Mouse (Mus musculus): ENCODE data around the gene Dld. TPM values are rescaled to one million over a fixed set of nuclear protein-coding genes. Genes with fewer than 3 reads are reported as not detected.

Gene Dld
- polyA plus RNA-seq, 1 experiment from 2014 or later = 126 TPM

- 84% methylated on average over 7 of the region's 7 CpGs for WGBS
- ATAC-seq (replicated peaks) = no peak
- no peaks in the 10 kb centered on the region for H3K9me3 ChIP-seq
Observed at GRCm38 (mm10) chr12:31317670-31318408, 33.4 kb downstream of the Dld start.

GRCm38 (mm10) chr12:31315961-31316360 lies 35.3 kb downstream of the Dld start:
- WGBS = 72% methylated on average over 6 of the region's 6 CpGs
- H3K9me3 ChIP-seq = no peaks in the 10 kb centered on the region
- no peak overlapping the region for H3K27ac ChIP-seq (replicated peaks)
- H3K4me1 ChIP-seq = peaks cover 8% of the 10 kb centered on the region
- no peak overlapping the region for H3K9ac ChIP-seq (replicated peaks)
- no peak overlapping the region for H3K4me3 ChIP-seq
- H3K4me2 ChIP-seq (replicated peaks) = no peak overlapping the region
- ATAC-seq (replicated peaks) = no peak
- peaks cover 7% of the 10 kb centered on the region for H3K36me3 ChIP-seq
- no peaks in the 10 kb centered on the region for H3K27me3 ChIP-seq

More at GRCm38 (mm10) chr12:31317670-31318408, 33.4 kb downstream of the Dld start:
- Histone ChIP-seq H3K27ac (replicated peaks) (no peak overlapping the region), H3K4me3 (no peak overlapping the region), H3K36me3 (peaks cover 7% of the 10 kb centered on the region), H3K4me1 (peaks cover 8% of the 10 kb centered on the region), H3K9ac (replicated peaks) (no peak overlapping the region), H3K4me2 (replicated peaks) (no peak overlapping the region), H3K27me3 (no peaks in the 10 kb centered on the region)

GRCm38 (mm10) chr12:31314310-31314709 lies 36.9 kb downstream of the Dld start:
- no peaks in the 10 kb centered on the region for H3K27me3 ChIP-seq
- H3K9ac ChIP-seq (replicated peaks) = no peak overlapping the region
- H3K4me3 ChIP-seq = no peak overlapping the region
- H3K36me3 ChIP-seq = peaks cover 7% of the 10 kb centered on the region
- H3K27ac ChIP-seq (replicated peaks) = no peak overlapping the region
- WGBS = 97% methylated on average over 7 of the region's 7 CpGs
- peaks cover 8% of the 10 kb centered on the region for H3K4me1 ChIP-seq
- no peaks in the 10 kb centered on the region for H3K9me3 ChIP-seq
- H3K4me2 ChIP-seq (replicated peaks) = no peak overlapping the region
- ATAC-seq (replicated peaks) = no peak

- H3K27me3 ChIP-seq = no peaks in the 10 kb centered on the region
- peaks cover 7% of the 10 kb centered on the region for H3K36me3 ChIP-seq
- WGBS = 88% methylated on average over 4 of the region's 4 CpGs
- no peaks in the 10 kb centered on the region for H3K9me3 ChIP-seq
- H3K9ac ChIP-seq (replicated peaks) = no peak overlapping the region
- H3K4me3 ChIP-seq = no peak overlapping the region
- H3K27ac ChIP-seq (replicated peaks) = no peak overlapping the region
- H3K4me1 ChIP-seq = no peaks in the 10 kb centered on the region
- no peak overlapping the region for H3K4me2 ChIP-seq (replicated peaks)
- no peak for ATAC-seq (replicated peaks)
Observed at GRCm38 (mm10) chr12:31313136-31313535, 38.1 kb downstream of the Dld start.

- Histone ChIP-seq H3K27me3 (no peaks in the 10 kb centered on the region), H3K9ac (replicated peaks) (no peak overlapping the region), H3K36me3 (peaks cover 7% of the 10 kb centered on the region), H3K4me2 (replicated peaks) (no peak overlapping the region), H3K4me3 (no peak overlapping the region), H3K9me3 (no peaks in the 10 kb centered on the region), H3K4me1 (no peaks in the 10 kb centered on the region), H3K27ac (replicated peaks) (no peak overlapping the region)
- 87% methylated on average over 5 of the region's 5 CpGs for WGBS
- no peak for ATAC-seq (replicated peaks)
Observed at GRCm38 (mm10) chr12:31312281-31312680, 39.0 kb downstream of the Dld start.

GRCm38 (mm10) chr12:31311671-31312265 lies 39.5 kb downstream of the Dld start:
- H3K4me3 ChIP-seq = no peak overlapping the region
- H3K4me1 ChIP-seq = no peaks in the 10 kb centered on the region
- no peak overlapping the region for H3K4me2 ChIP-seq (replicated peaks)
- peaks cover 7% of the 10 kb centered on the region for H3K36me3 ChIP-seq
- no peak for ATAC-seq (replicated peaks)
- no peak overlapping the region for H3K9ac ChIP-seq (replicated peaks)
- H3K9me3 ChIP-seq = no peaks in the 10 kb centered on the region
- WGBS = 83% methylated on average over 9 of the region's 9 CpGs
- H3K27ac ChIP-seq (replicated peaks) = no peak overlapping the region
- H3K27me3 ChIP-seq = no peaks in the 10 kb centered on the region

- Histone ChIP-seq H3K4me3 (no peak overlapping the region), H3K9ac (replicated peaks) (no peak overlapping the region), H3K27me3 (no peaks in the 10 kb centered on the region), H3K4me1 (no peaks in the 10 kb centered on the region), H3K27ac (replicated peaks) (no peak overlapping the region), H3K9me3 (no peaks in the 10 kb centered on the region), H3K36me3 (peaks cover 7% of the 10 kb centered on the region), H3K4me2 (replicated peaks) (no peak overlapping the region)
- WGBS = 43% methylated on average over 9 of the region's 9 CpGs
- no peak for ATAC-seq (replicated peaks)
Observed at GRCm38 (mm10) chr12:31310687-31311086, 40.6 kb downstream of the Dld start.

GRCm38 (mm10) chr12:31307756-31308155 lies 43.5 kb downstream of the Dld start:
- Histone ChIP-seq H3K36me3 (no peaks in the 10 kb centered on the region), H3K9ac (replicated peaks) (no peak overlapping the region), H3K4me3 (no peak overlapping the region), H3K9me3 (no peaks in the 10 kb centered on the region), H3K27me3 (no peaks in the 10 kb centered on the region), H3K4me1 (peaks cover 2% of the 10 kb centered on the region; the same call in 1 of the 2 replicates), H3K27ac (replicated peaks) (no peak overlapping the region), H3K4me2 (replicated peaks) (no peak overlapping the region)
- ATAC-seq (replicated peaks) = no peak
- 93% methylated on average over 8 of the region's 8 CpGs for WGBS

GRCm38 (mm10) chr12:31307011-31307410 lies 44.2 kb downstream of the Dld start:
- Histone ChIP-seq H3K4me2 (replicated peaks) (no peak overlapping the region), H3K4me1 (peaks cover 7% of the 10 kb centered on the region; the same call in 1 of the 2 replicates), H3K36me3 (no peaks in the 10 kb centered on the region), H3K9me3 (no peaks in the 10 kb centered on the region), H3K27me3 (no peaks in the 10 kb centered on the region), H3K9ac (replicated peaks) (no peak overlapping the region), H3K27ac (replicated peaks) (no peak overlapping the region), H3K4me3 (no peak overlapping the region)
- no peak for ATAC-seq (replicated peaks)
- WGBS = 93% methylated on average over 8 of the region's 8 CpGs

- 71% methylated on average over 5 of the region's 5 CpGs for WGBS
Observed at GRCm38 (mm10) chr12:31306075-31306675, 45.1 kb downstream of the Dld start.

GRCm38 (mm10) chr12:31302766-31303511 lies 48.3 kb downstream of the Dld start:
- ATAC-seq (replicated peaks) = peak; percentile 74
- WGBS = 64% methylated on average over 16 of the region's 16 CpGs
- Histone ChIP-seq H3K27me3 (no peaks in the 10 kb centered on the region), H3K4me3 (no peak overlapping the region), H3K27ac (replicated peaks) (no peak overlapping the region), H3K9ac (replicated peaks) (no peak overlapping the region), H3K36me3 (no peaks in the 10 kb centered on the region), H3K4me2 (replicated peaks) (no peak overlapping the region), H3K9me3 (no peaks in the 10 kb centered on the region), H3K4me1 (peaks cover 7% of the 10 kb centered on the region; the same call in 1 of the 2 replicates)

More at GRCm38 (mm10) chr12:31306075-31306675, 45.1 kb downstream of the Dld start:
- no peak for ATAC-seq (replicated peaks)
- Histone ChIP-seq H3K9ac (replicated peaks) (no peak overlapping the region), H3K27me3 (no peaks in the 10 kb centered on the region), H3K36me3 (no peaks in the 10 kb centered on the region), H3K4me1 (peaks cover 7% of the 10 kb centered on the region; the same call in 1 of the 2 replicates), H3K4me2 (replicated peaks) (no peak overlapping the region), H3K27ac (replicated peaks) (no peak overlapping the region), H3K4me3 (no peak overlapping the region), H3K9me3 (no peaks in the 10 kb centered on the region)

GRCm38 (mm10) chr12:31302266-31302665 lies 49.0 kb downstream of the Dld start:
- 78% methylated on average over 5 of the region's 5 CpGs for WGBS
- Histone ChIP-seq H3K36me3 (no peaks in the 10 kb centered on the region), H3K27me3 (no peaks in the 10 kb centered on the region), H3K27ac (replicated peaks) (no peak overlapping the region), H3K4me3 (no peak overlapping the region), H3K4me1 (peaks cover 7% of the 10 kb centered on the region; the same call in 1 of the 2 replicates), H3K4me2 (replicated peaks) (no peak overlapping the region), H3K9me3 (no peaks in the 10 kb centered on the region), H3K9ac (replicated peaks) (no peak overlapping the region)
- peak; percentile 5 for ATAC-seq (replicated peaks)

Measured in forebrain, embryonic 15.5 days (tissue).